Mouse (Mus musculus) G1E (cell line): ENCODE results near the gene Cyfip2. TPM values are rescaled to one million over a fixed set of nuclear protein-coding genes. Genes with fewer than 3 reads are reported as not detected.
A peak's percentile ranks its signal among the peaks of the same experiment; 100 is the strongest.

Experiments used
- ATAC-seq: 2 replicates; pipeline ENCODE4 v1.8.0; 2016; ENCODE audit warnings: mild to moderate bottlenecking; ENCODE audit not compliant: insufficient number of reproducible peaks, poor library complexity, low FRiP score, severe bottlenecking; ENCODE audit errors: extremely low read depth
- DNase-seq: peaks from one replicate; pipeline ENCODE4 v3.0.0; 2012; ENCODE audit warnings: low spot score
- H3K27me3 ChIP-seq: 2 replicates; pipeline ENCODE4 v1.6.1; 2012; ENCODE audit warnings: mild to moderate bottlenecking, low read length, inconsistent platforms; ENCODE audit not compliant: insufficient read depth
- H3K36me3 ChIP-seq: replicated peaks from 2 replicates; pipeline ENCODE3; 2012; ENCODE audit warnings: mild to moderate bottlenecking, inconsistent platforms
- H3K4me1 ChIP-seq: 2 replicates; pipeline ENCODE4 v1.6.1; 2012; ENCODE audit warnings: low read depth, low read length, inconsistent platforms, mixed read lengths; ENCODE audit not compliant: insufficient read depth
- H3K4me3 ChIP-seq: 2 replicates; pipeline ENCODE4 v1.5.1; 2012; ENCODE audit warnings: low read depth, mild to moderate bottlenecking, inconsistent platforms, low read length, moderate library complexity, mixed read lengths
- H3K9me3 ChIP-seq: replicated peaks from 2 replicates; pipeline ENCODE4 v1.6.1; 2012; ENCODE audit warnings: inconsistent platforms
- CTCF ChIP-seq: IDR thresholded peaks from 2 replicates; pipeline ENCODE4 v1.5.1; 2012; ENCODE audit warnings: low read depth, low read length, inconsistent platforms, mixed read lengths
- GATA1 ChIP-seq: IDR thresholded peaks from 2 replicates; pipeline ENCODE4 v1.6.1; 2012; ENCODE audit warnings: borderline replicate concordance, low read length, inconsistent platforms, mixed read lengths
- GATA2 ChIP-seq: IDR thresholded peaks from 2 replicates; pipeline ENCODE4 v1.6.1; 2012; ENCODE audit warnings: low read depth, low read length, inconsistent platforms, borderline replicate concordance
- POLR2AphosphoS5 ChIP-seq: IDR thresholded peaks from 2 replicates; pipeline ENCODE4 v1.6.1; 2012; ENCODE audit warnings: low read depth, low read length, inconsistent platforms; ENCODE audit not compliant: insufficient replicate concordance
- TAL1 ChIP-seq: conservative IDR thresholded peaks from 2 replicates; pipeline ENCODE4 v1.6.1; 2012; ENCODE audit warnings: low read depth, low read length, inconsistent platforms, mixed read lengths
- polyA plus RNA-seq: library from polyadenylated mRNA; stranded (reverse); fragments of >175 nt; gene quantifications from 2 replicates; pipeline ENCODE4 v1.2.3, GENCODE M21; 2012
- total RNA-seq, 2 experiments: library from RNA; stranded (forward) in 1 of 2; stranded (reverse) in 1 of 2; fragments of 200-1000 nt in 1 of 2; fragments of >200 nt in 1 of 2; fragmentation: Nextera tagmentation in 1 of 2; gene quantifications; 2 replicates each; pipeline ENCODE4 v1.2.3; 2014 to 2017

Gene Cyfip2
- total RNA-seq (2014; fragmentation: Nextera tagmentation) (2.9 and 3.3 TPM in 2 replicates), total RNA-seq (2017) (2.4 and 2.6 TPM in 2 replicates), polyA plus RNA-seq (1.2 and 1.3 TPM in 2 replicates)

DNA sequence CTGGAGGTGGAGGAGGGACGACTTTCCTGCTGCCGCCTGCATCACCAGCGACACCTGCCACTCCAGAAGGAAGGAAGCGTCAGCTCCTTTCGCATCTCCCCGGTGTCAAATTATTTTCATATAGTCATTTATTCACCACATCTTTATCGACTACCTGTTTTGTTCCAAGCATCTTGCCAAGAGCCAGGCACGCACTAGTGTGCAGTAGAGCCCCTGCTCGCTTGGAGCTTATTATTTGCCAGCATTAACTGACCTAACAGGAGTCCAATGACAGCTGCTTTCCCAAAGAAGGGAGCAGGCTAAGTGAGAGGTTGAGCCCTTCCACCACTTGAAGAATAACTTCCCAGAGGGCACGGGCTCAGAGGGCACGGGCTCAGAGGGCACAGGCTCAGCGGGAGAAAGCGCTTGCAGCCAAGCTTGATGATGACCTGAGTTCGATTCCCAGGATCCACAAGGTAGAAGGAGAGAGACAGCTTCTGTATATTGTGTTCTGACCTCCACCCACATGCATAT is at the start of gene Cyfip2:
Gene Cyfip2, minus strand, starts transcription at position 337 of the 513 bp plus-strand sequence.
- no peaks in the 10 kb centered on the region for H3K36me3 ChIP-seq
- H3K4me3 ChIP-seq = peak within 1 kb of the TSS; percentile 74
- no peak for ATAC-seq
- no peaks in the 10 kb centered on the region for H3K9me3 ChIP-seq
- peaks cover 37% of the 10 kb centered on the region for H3K27me3 ChIP-seq
- peaks cover 18% of the 10 kb centered on the region for H3K4me1 ChIP-seq
- TF ChIP-seq TAL1 = no peak
- TF ChIP-seq GATA2 = no peak
- no peak for TF ChIP-seq GATA1
- TF ChIP-seq CTCF = no peak
- no peak for TF ChIP-seq POLR2AphosphoS5
- no peak for DNase-seq

DNA sequence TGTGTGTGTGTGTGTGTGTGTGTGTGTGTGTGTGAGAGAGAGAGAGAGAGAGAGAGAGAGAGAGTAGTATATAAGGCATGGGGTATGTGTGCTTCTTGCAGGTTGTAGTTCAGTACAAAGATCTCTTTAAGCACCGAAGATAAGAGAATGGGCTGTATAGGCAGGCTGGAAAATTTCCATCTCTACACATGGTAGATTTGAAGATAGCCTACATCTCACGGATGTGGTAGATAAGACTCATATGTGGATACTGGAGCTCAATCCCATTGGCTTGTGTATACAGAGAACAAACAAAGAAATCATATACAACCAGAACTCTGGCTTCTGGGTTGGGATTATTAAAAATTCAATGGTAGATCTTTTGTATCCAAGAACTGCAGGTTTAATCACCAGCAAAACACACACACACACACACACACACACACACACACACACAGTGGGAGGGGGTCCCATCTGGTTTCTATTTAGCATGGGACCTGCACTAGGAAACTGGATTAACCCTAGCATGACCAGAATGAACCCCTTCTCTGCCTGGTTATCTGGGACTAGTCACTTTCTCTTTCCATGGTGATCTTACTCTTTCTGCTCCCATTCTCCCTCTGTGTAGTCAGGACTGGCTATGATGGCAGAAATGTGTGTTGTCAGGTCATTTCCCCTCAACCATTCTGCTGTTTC is 48.5 kb upstream of the Cyfip2 start:
- ATAC-seq = no peak
- no peaks in the 10 kb centered on the region for H3K4me1 ChIP-seq
- H3K4me3 ChIP-seq = no peak overlapping the region

GRCm38 (mm10) chr11:46358369-46358768 is 45.7 kb upstream of the Cyfip2 start:
- ATAC-seq = no peak
- Histone ChIP-seq H3K9me3 (no peaks in the 10 kb centered on the region), H3K36me3 (no peaks in the 10 kb centered on the region), H3K27me3 (peaks cover 16% of the 10 kb centered on the region; the same call in 1 of the 2 replicates), H3K4me1 (no peaks in the 10 kb centered on the region), H3K4me3 (no peak overlapping the region)
- no peak for DNase-seq
- TF ChIP-seq TAL1 (no peak), GATA2 (no peak), POLR2AphosphoS5 (no peak), GATA1 (no peak), CTCF (no peak)

More for the DNA sequence above, 48.5 kb upstream of the Cyfip2 start:
- peaks cover 16% of the 10 kb centered on the region; the same call in 1 of the 2 replicates for H3K27me3 ChIP-seq
- H3K9me3 ChIP-seq = no peaks in the 10 kb centered on the region
- no peaks in the 10 kb centered on the region for H3K36me3 ChIP-seq
- TF ChIP-seq POLR2AphosphoS5 (no peak), GATA1 (no peak), CTCF (no peak), TAL1 (no peak), GATA2 (no peak)
- DNase-seq = no peak

DNA sequence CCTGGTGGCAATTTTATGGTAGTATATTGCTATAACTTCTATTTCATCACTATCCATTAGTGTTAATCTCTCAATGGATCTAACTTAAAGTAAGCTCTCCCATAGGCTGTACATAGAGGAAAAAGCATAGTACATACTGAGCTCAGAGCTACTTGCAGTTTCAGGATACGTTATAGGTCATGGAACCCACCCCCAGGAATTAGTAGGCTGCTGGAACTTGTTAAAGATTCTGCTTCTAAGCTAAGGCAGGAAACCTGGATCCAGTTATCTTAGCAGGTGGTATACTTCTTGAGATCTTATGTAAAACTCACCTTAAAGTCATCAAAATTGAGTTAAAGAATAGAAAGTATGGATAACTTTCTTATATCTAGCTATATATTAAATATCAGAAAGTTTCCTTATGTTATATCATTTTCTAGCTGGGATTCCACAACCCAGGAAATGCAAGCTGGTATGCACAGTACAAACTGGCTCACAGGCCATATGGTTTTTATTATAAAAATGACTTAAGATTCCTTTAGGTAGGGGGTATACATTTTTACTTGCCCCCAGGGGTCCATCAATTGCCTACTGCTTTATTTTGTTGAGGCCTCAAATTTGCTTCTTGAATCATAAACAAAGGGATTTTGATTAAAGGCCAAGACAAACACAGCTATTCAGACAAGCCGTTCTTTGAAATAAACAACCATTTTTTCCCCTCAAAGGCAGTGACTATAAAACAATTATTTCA is 37.2 kb upstream of the Cyfip2 start:
- TF ChIP-seq GATA1 (no peak), GATA2 (no peak), POLR2AphosphoS5 (no peak), CTCF (no peak), TAL1 (no peak)
- Histone ChIP-seq H3K4me1 (no peaks in the 10 kb centered on the region), H3K27me3 (peaks cover 2% of the 10 kb centered on the region)

GRCm38 (mm10) chr11:46348416-46348815 is 35.8 kb upstream of the Cyfip2 start:
- no peaks in the 10 kb centered on the region for H3K9me3 ChIP-seq
- no peaks in the 10 kb centered on the region for H3K36me3 ChIP-seq
- H3K27me3 ChIP-seq = peaks cover 5% of the 10 kb centered on the region
- no peak for ATAC-seq
- no peak for TF ChIP-seq GATA1
- no peak for TF ChIP-seq GATA2
- no peak for TF ChIP-seq CTCF
- TF ChIP-seq POLR2AphosphoS5 = no peak
- TF ChIP-seq TAL1 = no peak
- no peaks in the 10 kb centered on the region for H3K4me1 ChIP-seq
- DNase-seq = no peak
- no peak overlapping the region for H3K4me3 ChIP-seq

More for the DNA sequence above, 37.2 kb upstream of the Cyfip2 start:
- Histone ChIP-seq H3K4me3 (no peak overlapping the region), H3K36me3 (no peaks in the 10 kb centered on the region), H3K9me3 (no peaks in the 10 kb centered on the region)
- ATAC-seq (no peak), DNase-seq (no peak)

DNA sequence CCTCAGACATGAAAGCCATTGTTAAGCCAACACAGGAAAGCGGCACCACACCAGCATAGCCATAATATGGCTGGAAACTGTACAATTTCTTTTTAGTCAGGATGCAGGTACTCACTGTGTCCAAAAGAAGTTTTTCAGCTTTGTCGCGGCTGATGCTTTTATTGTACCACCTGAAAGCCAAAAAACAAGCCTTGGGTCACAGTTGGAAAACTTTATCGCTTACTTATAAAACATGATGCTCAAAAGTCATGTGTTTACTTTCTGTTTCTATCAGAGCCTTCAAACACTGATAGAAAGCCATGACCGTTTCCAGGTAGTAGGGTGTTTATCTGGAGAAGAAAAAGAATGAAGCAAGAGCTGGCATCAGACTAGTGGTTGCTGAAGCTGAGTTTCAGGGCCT is 35.1 kb upstream of the Cyfip2 start:
- Histone ChIP-seq H3K36me3 (no peaks in the 10 kb centered on the region), H3K27me3 (peaks cover 5% of the 10 kb centered on the region), H3K4me3 (no peak overlapping the region), H3K4me1 (no peaks in the 10 kb centered on the region), H3K9me3 (no peaks in the 10 kb centered on the region)
- DNase-seq (no peak), ATAC-seq (no peak)
- no peak for TF ChIP-seq CTCF
- no peak for TF ChIP-seq GATA2
- no peak for TF ChIP-seq GATA1
